Mouse (Mus musculus): ENCODE data around the gene Anp32b. TPM values are rescaled to one million over a fixed set of nuclear protein-coding genes. Genes with fewer than 3 reads are reported as not detected.

Anp32b gene
- 339 and 351 TPM in 2 replicates for polyA plus RNA-seq (2015; fragmentation: Nextera tagmentation; extraction: Ambion mirVana)

GRCm38 (mm10) chr4:46450519-46451131 lies at the start of gene Anp32b:
TSS of gene Anp32b (plus strand) at chr4:46450902.
- peak within 1 kb of the TSS; percentile 86 for H3K4me2 ChIP-seq
- no peaks in the 10 kb centered on the region for H3K36me3 ChIP-seq
- H3K9me3 ChIP-seq (replicated peaks): no peaks in the 10 kb centered on the region
- ATAC-seq (replicated peaks; ENCODE audit: low FRiP score): peak; percentile 97
- H3K27me3 ChIP-seq: no peaks in the 10 kb centered on the region
- under 1% methylated on average over 65 of the region's 66 CpGs for WGBS
- H3K9ac ChIP-seq: peak within 1 kb of the TSS; percentile 99
- peak within 1 kb of the TSS; percentile 93 for H3K4me3 ChIP-seq (replicated peaks)
- H3K27ac ChIP-seq: peak within 1 kb of the TSS; percentile 99
- peaks cover 39% of the 10 kb centered on the region for H3K4me1 ChIP-seq

DNA sequence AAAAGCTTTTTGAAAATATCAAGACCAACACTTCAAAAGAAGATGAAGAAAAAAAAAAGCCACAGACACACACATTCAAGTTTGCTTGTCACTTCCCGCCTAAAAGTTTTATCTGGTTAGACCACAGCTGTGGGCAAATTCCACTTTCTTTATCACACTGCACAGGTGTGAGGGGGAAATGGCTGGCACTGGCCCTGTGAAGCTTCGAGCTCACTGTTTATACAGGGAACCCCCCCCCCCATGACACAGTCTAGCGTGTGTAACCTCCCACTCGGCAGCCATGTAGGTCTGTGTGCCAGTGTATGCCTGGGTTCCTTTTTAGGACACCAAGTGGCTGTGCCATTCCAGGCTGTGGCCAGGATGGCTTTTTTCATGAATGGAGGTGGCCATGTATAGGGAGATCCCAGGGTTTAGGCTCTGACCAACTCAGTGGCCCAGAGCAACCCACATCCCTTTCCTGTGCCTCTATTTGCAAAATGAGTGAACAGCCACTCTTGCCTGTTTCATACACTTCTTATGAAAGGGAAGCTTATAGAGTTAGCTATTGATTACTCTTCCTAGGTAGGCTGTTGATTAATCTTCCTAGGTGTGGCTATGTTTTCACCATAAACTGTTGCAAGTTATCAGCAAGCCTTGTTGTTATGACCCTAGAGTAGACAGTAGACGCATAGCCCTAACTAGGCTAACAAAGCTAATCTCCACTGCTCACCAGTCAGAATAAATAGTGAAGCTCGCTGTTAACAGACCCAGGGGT lies 46.5 kb upstream of the Anp32b start:
- no peak overlapping the region for H3K9ac ChIP-seq
- 0 out of 2 replicates have a peak, but pooled peaks cover 2% of the 10 kb centered on the region for H3K27me3 ChIP-seq
- WGBS: 71% methylated on average over 6 of the region's 6 CpGs
- ATAC-seq (replicated peaks; ENCODE audit: low FRiP score): 0 out of 2 replicates have a peak, but pooled peaks have one; percentile 64
- H3K4me2 ChIP-seq: no peak overlapping the region
- no peak overlapping the region for H3K27ac ChIP-seq
- no peaks in the 10 kb centered on the region for H3K4me1 ChIP-seq
- H3K9me3 ChIP-seq (replicated peaks): no peaks in the 10 kb centered on the region
- H3K36me3 ChIP-seq: no peaks in the 10 kb centered on the region
- H3K4me3 ChIP-seq (replicated peaks): no peak overlapping the region

- H3K4me3 ChIP-seq (replicated peaks): no peak overlapping the region
- peak; percentile 74; the same call in 1 of the 2 replicates for ATAC-seq (replicated peaks; ENCODE audit: low FRiP score)
- no peak overlapping the region for H3K27ac ChIP-seq
- H3K9me3 ChIP-seq (replicated peaks): no peaks in the 10 kb centered on the region
- H3K9ac ChIP-seq: no peak overlapping the region
- no peak overlapping the region for H3K4me2 ChIP-seq
- H3K4me1 ChIP-seq: no peaks in the 10 kb centered on the region
- H3K27me3 ChIP-seq: 0 out of 2 replicates have a peak, but pooled peaks cover 2% of the 10 kb centered on the region
- 91% methylated on average over 8 of the region's 8 CpGs for WGBS
- no peaks in the 10 kb centered on the region for H3K36me3 ChIP-seq
Measured at GRCm38 (mm10) chr4:46406966-46407703, 43.6 kb upstream of the Anp32b start.

GRCm38 (mm10) chr4:46410677-46411076 lies 40.0 kb upstream of the Anp32b start:
- Histone ChIP-seq H3K27me3 (no peaks in the 10 kb centered on the region), H3K4me1 (no peaks in the 10 kb centered on the region), H3K9me3 (replicated peaks) (no peaks in the 10 kb centered on the region), H3K36me3 (no peaks in the 10 kb centered on the region), H3K4me2 (no peak overlapping the region), H3K27ac (no peak overlapping the region), H3K4me3 (replicated peaks) (no peak overlapping the region), H3K9ac (no peak overlapping the region)
- no peak for ATAC-seq (replicated peaks; ENCODE audit: low FRiP score)
- WGBS: 88% methylated on average over 5 of the region's 5 CpGs

DNA sequence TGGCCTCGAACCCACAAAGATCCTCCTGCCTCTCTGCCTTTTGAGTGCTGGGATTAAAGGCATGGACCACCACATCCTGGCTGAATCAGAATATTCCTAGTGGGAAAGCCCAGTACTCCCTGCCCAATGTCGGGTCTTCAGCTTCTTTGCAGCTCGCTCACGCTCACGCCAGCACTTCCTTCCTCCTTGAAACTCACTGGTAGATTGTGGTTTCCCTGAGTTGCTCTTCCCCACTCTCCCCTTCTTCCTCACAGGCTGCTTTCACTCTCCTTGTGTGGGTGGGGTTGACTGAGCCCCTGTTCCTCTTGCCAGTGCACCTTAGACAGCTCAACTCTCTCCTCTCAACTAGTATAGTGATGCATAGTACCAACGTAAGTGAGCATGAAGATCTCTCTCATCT lies 39.2 kb upstream of the Anp32b start:
- no peaks in the 10 kb centered on the region for H3K4me1 ChIP-seq
- H3K4me3 ChIP-seq (replicated peaks): no peak overlapping the region
- no peaks in the 10 kb centered on the region for H3K36me3 ChIP-seq
- no peak overlapping the region for H3K4me2 ChIP-seq
- H3K9ac ChIP-seq: no peak overlapping the region
- 84% methylated on average over 6 of the region's 6 CpGs for WGBS
- H3K27me3 ChIP-seq: no peaks in the 10 kb centered on the region
- H3K27ac ChIP-seq: no peak overlapping the region
- no peaks in the 10 kb centered on the region for H3K9me3 ChIP-seq (replicated peaks)
- ATAC-seq (replicated peaks; ENCODE audit: low FRiP score): no peak

DNA sequence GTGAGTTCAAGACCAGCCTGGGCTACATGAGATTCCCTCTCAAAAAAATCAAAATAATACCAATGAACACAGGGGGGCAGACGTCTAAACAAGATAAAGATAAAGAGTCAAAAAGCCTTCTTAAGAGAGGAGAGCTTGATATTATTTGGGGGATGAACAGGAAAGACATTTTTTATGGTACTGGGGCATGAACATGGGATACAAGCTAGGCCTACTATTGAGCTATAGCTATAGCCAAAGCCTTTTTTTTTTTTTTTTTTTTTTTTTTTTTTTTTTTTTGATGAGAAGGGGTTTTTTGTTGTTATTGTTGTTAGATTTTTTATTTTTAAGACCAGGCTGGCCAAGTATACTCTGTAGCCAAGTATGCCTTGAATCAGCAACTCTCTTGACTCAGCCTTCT lies 38.6 kb upstream of the Anp32b start:
- H3K9me3 ChIP-seq (replicated peaks): no peaks in the 10 kb centered on the region
- no peak overlapping the region for H3K9ac ChIP-seq
- H3K36me3 ChIP-seq: no peaks in the 10 kb centered on the region
- no peak overlapping the region for H3K4me2 ChIP-seq
- no peak overlapping the region for H3K27ac ChIP-seq
- H3K4me3 ChIP-seq (replicated peaks): no peak overlapping the region
- no peaks in the 10 kb centered on the region for H3K4me1 ChIP-seq
- WGBS: 67% methylated on average over 1 of the region's 1 CpGs
- ATAC-seq (replicated peaks; ENCODE audit: low FRiP score): no peak
- no peaks in the 10 kb centered on the region for H3K27me3 ChIP-seq

- Histone ChIP-seq H3K27me3 (no peaks in the 10 kb centered on the region), H3K27ac (no peak within 1 kb of the TSS), H3K4me3 (replicated peaks) (no peak within 1 kb of the TSS), H3K4me1 (no peaks in the 10 kb centered on the region), H3K4me2 (no peak within 1 kb of the TSS), H3K9ac (no peak within 1 kb of the TSS), H3K9me3 (replicated peaks) (no peaks in the 10 kb centered on the region), H3K36me3 (no peaks in the 10 kb centered on the region)
- no peak for ATAC-seq (replicated peaks; ENCODE audit: low FRiP score)
- 74% methylated on average over 7 of the region's 7 CpGs for WGBS
Measured at GRCm38 (mm10) chr4:46413406-46413805, 37.3 kb upstream of the Anp32b start, which contains the start of gene Hemgn. TSS of gene Hemgn (minus strand) at chr4:46413506.

- Histone ChIP-seq H3K4me3 (replicated peaks) (no peak overlapping the region), H3K9me3 (replicated peaks) (no peaks in the 10 kb centered on the region), H3K27me3 (no peaks in the 10 kb centered on the region), H3K27ac (no peak overlapping the region), H3K4me2 (no peak overlapping the region), H3K36me3 (no peaks in the 10 kb centered on the region), H3K4me1 (no peaks in the 10 kb centered on the region), H3K9ac (no peak overlapping the region)
- ATAC-seq (replicated peaks; ENCODE audit: low FRiP score): no peak; the same call in 1 of the 2 replicates
- WGBS: 60% methylated on average over 3 of the region's 3 CpGs
Measured at GRCm38 (mm10) chr4:46417491-46417890, 33.2 kb upstream of the Anp32b start.

DNA sequence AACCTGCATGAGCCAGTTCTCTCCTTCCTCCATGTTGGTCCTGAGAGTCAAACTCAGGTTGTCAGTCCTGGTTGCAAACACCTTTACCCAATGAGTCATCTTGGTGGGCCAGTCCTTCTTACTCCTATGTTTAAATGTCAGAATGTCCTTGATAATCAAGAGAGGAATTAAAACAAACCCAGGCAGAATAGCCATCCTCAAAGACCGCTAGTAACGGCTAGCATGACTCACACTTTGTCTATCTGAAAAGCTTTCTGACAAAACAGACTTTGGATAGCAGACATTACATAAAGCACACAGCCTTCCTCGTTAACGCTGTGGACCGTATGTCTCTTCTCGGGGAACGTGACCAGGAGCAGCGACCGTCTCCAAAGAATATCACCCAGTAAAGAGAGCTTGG lies 31.9 kb upstream of the Anp32b start:
- Histone ChIP-seq H3K4me1 (no peaks in the 10 kb centered on the region), H3K27me3 (no peaks in the 10 kb centered on the region), H3K27ac (no peak overlapping the region), H3K4me2 (no peak overlapping the region), H3K4me3 (replicated peaks) (no peak overlapping the region), H3K9me3 (replicated peaks) (no peaks in the 10 kb centered on the region), H3K9ac (no peak overlapping the region), H3K36me3 (no peaks in the 10 kb centered on the region)
- ATAC-seq (replicated peaks; ENCODE audit: low FRiP score): no peak
- WGBS: 86% methylated on average over 9 of the region's 9 CpGs

DNA sequence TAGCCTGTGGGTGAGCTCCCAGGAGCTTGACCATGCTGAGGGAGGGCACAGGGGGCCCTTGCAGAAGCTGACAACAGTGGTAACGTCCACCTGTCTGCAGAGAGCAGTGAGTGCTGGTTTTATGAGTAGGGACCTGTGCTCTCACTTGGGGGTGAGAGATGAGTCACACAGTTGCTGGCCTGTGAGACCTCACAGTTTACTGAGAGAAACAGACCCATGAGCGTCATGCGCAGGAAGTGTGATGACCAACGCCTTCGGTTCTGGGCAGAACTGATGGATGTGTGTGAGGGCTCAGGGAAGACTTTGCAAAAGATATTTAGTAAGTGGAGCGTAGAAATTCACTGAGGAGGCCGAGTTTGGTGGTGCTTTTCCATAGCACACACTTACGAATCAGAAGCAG lies 28.1 kb upstream of the Anp32b start:
- no peak overlapping the region for H3K27ac ChIP-seq

GRCm38 (mm10) chr4:46428903-46429499 lies 21.7 kb upstream of the Anp32b start:
- WGBS: 70% methylated on average over 10 of the region's 10 CpGs
- Histone ChIP-seq H3K27me3 (no peaks in the 10 kb centered on the region), H3K4me2 (no peak overlapping the region), H3K27ac (no peak overlapping the region), H3K36me3 (no peaks in the 10 kb centered on the region), H3K9me3 (replicated peaks) (no peaks in the 10 kb centered on the region), H3K9ac (no peak overlapping the region), H3K4me3 (replicated peaks) (no peak overlapping the region), H3K4me1 (no peaks in the 10 kb centered on the region)
- ATAC-seq (replicated peaks; ENCODE audit: low FRiP score): no peak

More for the DNA sequence above, 28.1 kb upstream of the Anp32b start:
- Histone ChIP-seq H3K9me3 (replicated peaks) (no peaks in the 10 kb centered on the region), H3K27me3 (no peaks in the 10 kb centered on the region), H3K9ac (no peak overlapping the region), H3K4me1 (no peaks in the 10 kb centered on the region), H3K36me3 (no peaks in the 10 kb centered on the region), H3K4me2 (no peak overlapping the region), H3K4me3 (replicated peaks) (no peak overlapping the region)
- ATAC-seq (replicated peaks; ENCODE audit: low FRiP score): no peak
- WGBS: 62% methylated on average over 8 of the region's 8 CpGs
